Mouse (Mus musculus) intestine, postnatal 0 days (tissue): ENCODE measurements around the gene Slc2a4. TPM values are rescaled to one million over a fixed set of nuclear protein-coding genes. Genes with fewer than 3 reads are reported as not detected.
A peak's percentile ranks its signal among the peaks of the same experiment; 100 is the strongest.

ENCODE experiments used
- ATAC-seq: fragments of 200-750 bp; cut with Nextera tagmentation; 2 replicates; pipeline ENCODE4 v1.8.0; 2017; ENCODE audit warnings: mild to moderate bottlenecking, moderate TSS enrichment, moderate library complexity
- H3K27ac ChIP-seq: fragments of 300-500 bp; sonication (generic); 2 replicates; pipeline ENCODE4 v1.5.1; 2014; ENCODE audit warnings: mild to moderate bottlenecking, low read depth, low read length, moderate library complexity
- H3K27me3 ChIP-seq: fragments of 300-500 bp; sonication (generic); replicated peaks from 2 replicates; pipeline ENCODE4 v1.6.1; 2014; ENCODE audit warnings: low read length, mixed read lengths; ENCODE audit not compliant: control insufficient read depth, insufficient read depth
- H3K36me3 ChIP-seq: fragments of 300-500 bp; sonication (generic); 2 replicates; pipeline ENCODE4 v1.6.1; 2014; ENCODE audit warnings: mild to moderate bottlenecking, moderate library complexity; ENCODE audit not compliant: control insufficient read depth, insufficient read depth
- H3K4me1 ChIP-seq: fragments of 300-500 bp; sonication (generic); replicated peaks from 2 replicates; pipeline ENCODE4 v1.6.1; 2014; ENCODE audit warnings: antibody characterized with exemption, low read length, mixed read lengths; ENCODE audit not compliant: control insufficient read depth, insufficient read depth
- H3K4me2 ChIP-seq: fragments of 300-500 bp; sonication (generic); replicated peaks from 2 replicates; pipeline ENCODE4 v1.6.1; 2014; ENCODE audit warnings: low read depth, mild to moderate bottlenecking, moderate library complexity
- H3K4me3 ChIP-seq: fragments of 300-500 bp; sonication (generic); 2 replicates; pipeline ENCODE4 v1.5.1; 2014; ENCODE audit warnings: low read depth, low read length
- H3K9ac ChIP-seq: fragments of 300-500 bp; sonication (generic); 2 replicates; pipeline ENCODE4 v1.6.1; 2014; ENCODE audit warnings: mild to moderate bottlenecking, low read depth, low read length
- H3K9me3 ChIP-seq: fragments of 300-500 bp; sonication (generic); 2 replicates; pipeline ENCODE4 v1.6.1; 2016; ENCODE audit warnings: mixed run types; ENCODE audit not compliant: control insufficient read depth
- CTCF ChIP-seq: sonication (generic); IDR thresholded peaks from 2 replicates; pipeline ENCODE4 v1.5.1; 2016; ENCODE audit warnings: low read depth, mild to moderate bottlenecking, control low read depth, antibody characterized with exemption, moderate library complexity
- WGBS: fragments of 180-500 bp; shearing (Covaris S2); extraction: QIAGEN DNeasy Blood & Tissue Kit; methylation state at CpG from one replicate; pipeline ENCODE4 v1.1.7; 2014; 5-methylcytosine and 5-hydroxymethylcytosine counted together
- polyA plus RNA-seq: library from polyadenylated mRNA; unstranded; fragments of >200 nt; fragmentation: Nextera tagmentation; extraction: Ambion mirVana; gene quantifications from 2 replicates; pipeline ENCODE4 v1.2.1, GENCODE M21; 2015

Slc2a4 gene
- polyA plus RNA-seq, 1 experiment from 2014 or later = 18.3 TPM

DNA sequence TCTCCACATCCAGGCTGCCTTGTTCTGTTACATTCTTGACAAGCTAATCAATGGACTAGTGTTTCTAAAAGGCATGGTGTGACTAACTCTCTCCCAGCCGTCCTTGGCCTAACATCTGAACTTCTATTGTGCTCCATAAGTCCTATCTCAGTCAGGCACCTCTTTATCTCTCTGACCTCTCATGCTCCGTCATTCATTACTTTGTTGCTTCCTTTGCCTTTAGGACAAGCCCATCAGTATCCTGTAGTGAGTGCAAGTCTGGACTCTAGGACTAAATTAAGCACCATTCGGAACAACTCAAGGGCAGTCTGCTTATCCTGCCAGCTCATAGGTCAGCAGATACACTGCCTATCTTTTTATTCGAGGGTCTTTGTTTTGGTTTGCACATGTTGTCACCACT, 28.3 kb upstream of the Slc2a4 start:
- no peak overlapping the region for H3K27ac ChIP-seq
- ATAC-seq = no peak
- peaks cover 42% of the 10 kb centered on the region for H3K36me3 ChIP-seq
- no peaks in the 10 kb centered on the region for H3K9me3 ChIP-seq
- TF ChIP-seq CTCF = no peak
- no peak overlapping the region for H3K9ac ChIP-seq
- H3K4me3 ChIP-seq = no peak overlapping the region
- H3K4me1 ChIP-seq = no peaks in the 10 kb centered on the region
- no peaks in the 10 kb centered on the region for H3K27me3 ChIP-seq
- WGBS = 76% methylated on average over 4 of the region's 4 CpGs
- H3K4me2 ChIP-seq = no peak overlapping the region

DNA sequence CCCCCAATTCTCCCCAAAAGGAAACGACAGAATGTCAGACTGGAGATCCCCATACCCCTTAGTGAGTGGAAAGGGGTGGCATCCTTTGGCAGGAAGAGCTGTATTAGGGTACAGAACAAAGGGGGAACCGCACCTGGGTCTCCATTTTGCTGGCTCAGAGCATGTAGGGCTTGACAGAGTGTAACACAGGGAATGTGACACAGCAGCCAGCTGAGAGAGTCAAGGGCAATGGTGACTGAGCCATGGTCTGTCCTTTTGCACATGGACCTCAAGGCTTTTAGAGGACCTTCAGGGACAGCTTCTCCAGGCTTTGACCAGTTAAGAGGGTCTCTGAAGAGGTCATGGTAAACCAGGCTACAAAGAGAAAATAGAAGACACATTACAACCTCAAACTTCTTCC, 26.9 kb upstream of the Slc2a4 start:
- H3K9me3 ChIP-seq = no peaks in the 10 kb centered on the region
- TF ChIP-seq CTCF = no peak
- 93% methylated on average over 2 of the region's 2 CpGs for WGBS
- H3K36me3 ChIP-seq = peaks cover 44% of the 10 kb centered on the region
- no peak for ATAC-seq
- no peak overlapping the region for H3K4me3 ChIP-seq
- H3K4me2 ChIP-seq = no peak overlapping the region
- H3K9ac ChIP-seq = no peak overlapping the region
- no peaks in the 10 kb centered on the region for H3K27me3 ChIP-seq
- no peaks in the 10 kb centered on the region for H3K4me1 ChIP-seq
- H3K27ac ChIP-seq = no peak overlapping the region

DNA sequence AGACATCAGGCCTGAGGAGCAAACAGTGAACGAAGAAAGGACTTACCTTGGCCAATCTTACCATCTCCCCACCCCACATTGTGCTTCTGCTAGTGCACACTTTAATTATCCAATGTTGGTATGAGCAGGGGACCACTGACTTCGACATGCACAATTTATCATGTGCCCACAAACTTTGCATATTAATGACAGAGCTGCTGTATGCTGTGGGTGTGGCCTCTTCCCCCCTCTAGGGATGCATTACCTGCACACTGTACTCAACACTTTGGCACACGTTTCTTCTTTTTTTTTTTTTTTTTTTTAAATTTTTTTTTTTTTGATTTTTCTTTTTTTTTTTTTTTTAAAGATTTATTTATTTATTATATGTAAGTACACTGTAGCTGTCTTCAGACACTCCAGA, 22.8 kb upstream of the Slc2a4 start:
- Histone ChIP-seq H3K27me3 (no peaks in the 10 kb centered on the region), H3K36me3 (peaks cover 40% of the 10 kb centered on the region)

DNA sequence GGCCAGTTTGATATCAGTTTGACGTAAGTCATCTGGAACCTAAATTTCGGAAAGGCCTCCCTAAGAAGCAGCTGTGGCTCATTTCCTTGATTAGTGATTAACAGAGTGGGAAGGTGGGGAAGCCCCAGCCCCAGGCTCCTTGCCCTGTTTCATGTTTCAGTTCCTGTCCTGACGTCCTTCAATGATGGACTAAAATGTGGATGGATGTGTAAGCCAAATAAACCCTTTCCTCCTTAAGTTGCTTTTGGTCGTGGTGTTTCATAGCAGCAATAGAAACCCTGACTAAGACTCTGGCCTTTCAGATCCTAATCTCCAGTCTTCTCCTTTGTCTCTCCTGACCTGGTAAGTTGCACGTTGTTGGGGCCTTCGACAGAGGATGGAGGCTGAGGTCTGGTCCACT, 22.2 kb upstream of the Slc2a4 start:
- Histone ChIP-seq H3K27me3 (0 out of 2 replicates have a peak, but pooled peaks cover 3% of the 10 kb centered on the region), H3K9ac (no peak overlapping the region), H3K27ac (peak overlapping the region; percentile 17; the same call in 1 of the 2 replicates), H3K4me3 (no peak overlapping the region), H3K9me3 (no peaks in the 10 kb centered on the region), H3K4me1 (no peaks in the 10 kb centered on the region), H3K36me3 (peaks cover 35% of the 10 kb centered on the region), H3K4me2 (0 out of 2 replicates have a peak overlapping the region, but pooled peaks have one; percentile 2)
- TF ChIP-seq CTCF = no peak
- no peak for ATAC-seq
- WGBS = 41% methylated on average over 6 of the region's 6 CpGs

More for the DNA sequence above, 22.8 kb upstream of the Slc2a4 start:
- H3K4me2 ChIP-seq = 0 out of 2 replicates have a peak overlapping the region, but pooled peaks have one; percentile 2
- peak overlapping the region; percentile 17; the same call in 1 of the 2 replicates for H3K27ac ChIP-seq
- no peak for ATAC-seq
- H3K4me1 ChIP-seq = no peaks in the 10 kb centered on the region
- 47% methylated on average over 3 of the region's 3 CpGs for WGBS
- no peaks in the 10 kb centered on the region for H3K9me3 ChIP-seq
- no peak overlapping the region for H3K4me3 ChIP-seq
- no peak overlapping the region for H3K9ac ChIP-seq
- TF ChIP-seq CTCF = no peak

DNA sequence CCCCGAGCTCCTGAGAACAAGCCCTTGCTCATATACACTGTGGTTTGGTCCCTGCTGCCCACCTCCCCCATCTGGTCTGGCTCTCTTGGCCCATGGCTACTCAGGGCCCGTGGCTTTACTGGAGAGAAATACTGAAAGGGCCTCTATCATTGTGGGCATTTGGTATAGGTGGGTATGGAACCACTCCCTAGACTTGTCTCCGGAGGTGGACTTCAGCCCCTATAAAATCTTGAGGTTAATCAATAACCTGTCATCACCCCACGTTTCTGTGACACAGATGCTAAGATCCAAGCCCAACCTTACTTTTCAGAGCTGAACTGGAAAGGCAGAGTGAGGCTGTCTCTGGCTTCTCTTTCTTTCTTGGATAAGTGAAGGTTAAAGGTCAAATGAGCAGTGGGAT, 20.8 kb upstream of the Slc2a4 start:
- peak; percentile 49 for ATAC-seq

DNA sequence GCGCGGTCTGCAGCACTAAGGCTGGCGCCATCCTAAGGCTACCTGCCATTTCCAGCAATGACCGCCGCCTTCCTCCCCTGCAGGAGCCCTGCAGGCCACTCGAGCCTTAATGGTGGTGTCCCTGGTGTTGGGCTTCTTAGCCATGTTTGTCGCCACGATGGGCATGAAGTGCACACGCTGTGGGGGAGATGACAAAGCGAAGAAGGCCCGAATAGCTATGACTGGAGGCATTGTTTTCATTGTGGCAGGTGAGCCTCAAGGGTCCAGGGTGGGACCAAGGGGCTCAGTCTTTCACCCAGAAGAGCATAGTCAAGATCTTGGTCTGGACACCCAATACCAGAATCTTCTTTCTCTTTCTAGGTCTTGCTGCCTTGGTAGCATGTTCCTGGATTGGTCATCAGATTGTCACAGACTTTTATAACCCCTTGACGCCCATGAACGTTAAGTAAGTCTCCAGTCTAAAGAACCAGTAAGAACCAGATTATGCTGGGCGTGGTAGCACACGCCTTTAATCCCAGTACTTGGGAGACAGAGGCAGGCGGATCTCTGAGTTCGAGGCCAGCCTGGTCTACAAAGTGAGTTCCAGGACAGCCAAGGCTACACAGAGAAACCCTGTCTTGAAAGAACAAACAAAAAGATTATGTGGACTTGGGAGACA, 19.0 kb upstream of the Slc2a4 start:
- no peak for ATAC-seq
- Histone ChIP-seq H3K9ac (peak overlapping the region; percentile 90), H3K4me3 (peak overlapping the region; percentile 68), H3K36me3 (peaks cover 12% of the 10 kb centered on the region), H3K9me3 (no peaks in the 10 kb centered on the region), H3K27me3 (0 out of 2 replicates have a peak, but pooled peaks cover 4% of the 10 kb centered on the region), H3K4me1 (no peaks in the 10 kb centered on the region), H3K4me2 (peak overlapping the region; percentile 70), H3K27ac (peak overlapping the region; percentile 96)
- 19% methylated on average over 17 of the region's 17 CpGs for WGBS
- TF ChIP-seq CTCF = no peak

More for the DNA sequence above, 20.8 kb upstream of the Slc2a4 start:
- Histone ChIP-seq H3K27me3 (0 out of 2 replicates have a peak, but pooled peaks cover 4% of the 10 kb centered on the region), H3K4me2 (peak overlapping the region; percentile 70), H3K9ac (no peak overlapping the region), H3K9me3 (no peaks in the 10 kb centered on the region), H3K27ac (peak overlapping the region; percentile 96), H3K36me3 (peaks cover 27% of the 10 kb centered on the region), H3K4me3 (no peak overlapping the region), H3K4me1 (no peaks in the 10 kb centered on the region)
- 33% methylated on average over 4 of the region's 4 CpGs for WGBS
- no peak for TF ChIP-seq CTCF
